Mouse (Mus musculus) bone marrow, adult 2 months (tissue): ENCODE measurements around the gene Ifi27. TPM values are rescaled to one million over a fixed set of nuclear protein-coding genes. Genes with fewer than 3 reads are reported as not detected.
"Not testable (repeated sequence)": the region's sequence is repeated elsewhere in the genome, so short reads cannot be mapped to it uniquely, and the experiment has no call there.

Experiments
- H3K27ac ChIP-seq: fragments of 200-500 bp; 2 replicates; pipeline ENCODE4 v1.5.1; 2012; ENCODE audit warnings: low read depth, mild to moderate bottlenecking, control low read depth, inconsistent platforms, low read length; ENCODE audit not compliant: control insufficient read depth, poor library complexity, insufficient read depth
- H3K4me1 ChIP-seq: fragments of 200-500 bp; 2 replicates; pipeline ENCODE4 v1.6.1; 2011; ENCODE audit warnings: low read length; ENCODE audit not compliant: control insufficient read depth, insufficient read depth
- H3K4me3 ChIP-seq: fragments of 200-500 bp; replicated peaks from 2 replicates; pipeline ENCODE3; 2011; ENCODE audit warnings: mild to moderate bottlenecking, low read depth, low read length, control low read depth; ENCODE audit not compliant: control insufficient read depth
- CTCF ChIP-seq: fragments of 200-500 bp; IDR thresholded peaks from 2 replicates; pipeline ENCODE4 v1.5.1; 2011; ENCODE audit warnings: low read length, control low read depth; ENCODE audit not compliant: control insufficient read depth, insufficient read depth
- POLR2A ChIP-seq: fragments of 200-500 bp; IDR thresholded peaks from 2 replicates; pipeline ENCODE4 v1.6.1; 2011; ENCODE audit warnings: low read depth, mild to moderate bottlenecking, control low read depth, low read length, borderline replicate concordance; ENCODE audit not compliant: control insufficient read depth
- WGBS: fragments of 180-500 bp; shearing (Covaris S2); methylation state at CpG from one replicate; pipeline ENCODE4 v1.1.7; 2018; 5-methylcytosine and 5-hydroxymethylcytosine counted together
- polyA plus RNA-seq: library from polyadenylated mRNA; stranded (reverse); fragments of >200 nt; gene quantifications from 2 replicates; pipeline ENCODE4 v1.2.4, GENCODE M21; 2011; ENCODE audit warnings: low replicate concordance; ENCODE audit not compliant: missing spikeins, insufficient read depth, insufficient read length

The Ifi27 gene
- polyA plus RNA-seq, 1 experiment: 211 TPM

DNA sequence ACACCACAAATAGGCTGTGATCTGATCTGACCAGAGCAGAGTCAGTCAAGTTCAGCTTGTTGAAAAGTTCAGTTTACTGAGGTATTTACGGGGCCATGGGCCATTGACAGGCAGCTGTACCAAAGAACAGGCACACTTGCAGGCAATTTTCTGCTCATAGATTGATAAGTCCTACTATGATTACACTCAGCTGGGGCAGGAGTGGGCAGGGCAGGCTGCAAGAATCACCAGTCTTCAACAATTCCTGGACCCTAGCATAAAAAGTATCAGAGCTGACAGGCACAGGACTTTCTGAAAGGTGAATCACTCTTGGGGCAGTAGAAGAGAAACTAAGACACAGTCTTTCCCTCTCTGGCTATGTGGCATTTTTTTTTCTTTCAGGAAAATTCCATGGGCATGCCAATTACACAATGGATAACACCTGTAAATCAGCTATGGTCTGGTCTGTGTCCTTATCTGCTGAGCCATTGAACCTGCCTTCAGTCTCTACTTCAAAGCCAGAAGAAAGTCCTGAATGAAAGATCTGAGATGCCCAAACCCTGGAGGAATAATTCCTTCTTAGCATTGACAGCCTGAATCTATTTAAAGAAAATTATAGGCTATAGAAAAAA lies 42.9 kb downstream of the Ifi27 start:
- no peaks in the 10 kb centered on the region for H3K4me1 ChIP-seq
- H3K4me3 ChIP-seq: no peak overlapping the region
- H3K27ac ChIP-seq: no peak overlapping the region
- TF ChIP-seq CTCF (no peak), POLR2A (no peak)
- 75% methylated on average over 1 of the region's 1 CpGs for WGBS

DNA sequence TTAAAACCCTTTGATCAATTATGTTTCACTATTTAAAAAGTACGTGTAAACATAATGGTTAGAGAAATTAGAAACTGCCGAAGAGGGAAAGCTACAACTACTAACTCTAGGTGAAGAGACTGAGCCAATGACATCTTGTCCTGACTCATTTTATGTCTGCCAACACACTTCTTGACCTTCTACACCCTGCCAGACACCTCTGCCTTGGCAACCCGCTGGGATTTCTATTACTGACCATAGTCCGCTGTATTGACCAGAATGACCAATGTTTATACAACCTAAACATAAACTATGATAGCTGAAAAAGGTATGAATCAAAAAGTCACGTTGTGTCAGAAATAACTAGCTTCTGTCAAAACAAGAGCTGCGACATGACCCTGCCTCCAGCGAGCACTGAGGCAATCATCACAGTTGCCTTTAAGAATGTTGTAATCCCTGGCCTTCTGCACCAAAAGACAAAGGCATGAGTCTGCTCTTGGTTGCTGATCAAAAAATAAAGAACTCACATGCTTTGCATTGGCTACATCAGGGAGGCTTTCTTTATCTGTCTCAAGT lies 43.5 kb downstream of the Ifi27 start:
- WGBS: 68% methylated on average over 7 of the region's 7 CpGs
- TF ChIP-seq POLR2A: no peak
- TF ChIP-seq CTCF: no peak
- Histone ChIP-seq H3K4me1 (no peaks in the 10 kb centered on the region), H3K27ac (no peak overlapping the region), H3K4me3 (no peak overlapping the region)

DNA sequence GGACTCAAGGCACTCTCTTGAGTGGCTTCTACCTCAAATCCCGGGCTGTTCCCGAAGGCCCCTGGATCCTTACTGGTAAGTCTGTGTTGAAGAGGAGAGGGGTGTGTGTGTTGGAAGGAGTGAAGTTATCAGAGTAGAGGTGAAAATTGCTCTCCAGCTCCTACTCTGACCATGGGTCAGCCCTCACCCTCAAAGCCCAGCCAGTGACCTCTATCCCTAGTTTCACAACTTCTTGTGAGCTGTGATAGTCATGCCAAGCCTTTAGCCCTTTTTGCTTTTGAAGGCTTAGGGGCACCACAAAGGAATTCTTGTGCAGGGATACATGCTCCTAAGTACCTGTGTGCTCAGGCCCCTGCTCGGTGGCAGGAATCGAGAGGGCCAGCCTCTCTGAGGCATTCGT lies 47.7 kb downstream of the Ifi27 start:
- WGBS: 72% methylated on average over 5 of the region's 5 CpGs
- Histone ChIP-seq H3K4me3 (no peak overlapping the region), H3K27ac (no peak overlapping the region), H3K4me1 (no peaks in the 10 kb centered on the region)
- TF ChIP-seq POLR2A (no peak), CTCF (no peak)

DNA sequence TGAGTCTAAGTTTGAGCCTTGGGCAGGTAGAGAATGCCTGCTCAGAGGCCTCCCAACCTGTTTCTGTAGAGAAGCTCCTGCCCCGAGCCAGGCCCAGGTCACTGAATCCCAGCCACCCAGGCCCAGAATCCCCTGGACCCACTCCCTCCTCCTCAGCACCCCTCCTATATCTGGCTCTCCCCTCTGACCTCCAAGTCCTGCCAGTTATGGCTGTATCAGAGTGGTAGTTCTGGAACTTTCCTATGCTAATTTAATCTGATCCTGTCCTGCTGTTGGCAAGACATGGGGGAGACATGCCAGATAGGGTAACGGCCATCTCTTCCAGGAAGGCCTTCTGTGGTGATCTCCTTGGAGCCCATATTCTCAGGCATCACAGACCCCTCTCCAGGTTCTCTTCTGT lies 48.8 kb downstream of the Ifi27 start:
- Histone ChIP-seq H3K4me3 (no peak overlapping the region), H3K27ac (no peak overlapping the region), H3K4me1 (no peaks in the 10 kb centered on the region)
- TF ChIP-seq CTCF (no peak), POLR2A (no peak)
- WGBS: 66% methylated on average over 2 of the region's 2 CpGs

DNA sequence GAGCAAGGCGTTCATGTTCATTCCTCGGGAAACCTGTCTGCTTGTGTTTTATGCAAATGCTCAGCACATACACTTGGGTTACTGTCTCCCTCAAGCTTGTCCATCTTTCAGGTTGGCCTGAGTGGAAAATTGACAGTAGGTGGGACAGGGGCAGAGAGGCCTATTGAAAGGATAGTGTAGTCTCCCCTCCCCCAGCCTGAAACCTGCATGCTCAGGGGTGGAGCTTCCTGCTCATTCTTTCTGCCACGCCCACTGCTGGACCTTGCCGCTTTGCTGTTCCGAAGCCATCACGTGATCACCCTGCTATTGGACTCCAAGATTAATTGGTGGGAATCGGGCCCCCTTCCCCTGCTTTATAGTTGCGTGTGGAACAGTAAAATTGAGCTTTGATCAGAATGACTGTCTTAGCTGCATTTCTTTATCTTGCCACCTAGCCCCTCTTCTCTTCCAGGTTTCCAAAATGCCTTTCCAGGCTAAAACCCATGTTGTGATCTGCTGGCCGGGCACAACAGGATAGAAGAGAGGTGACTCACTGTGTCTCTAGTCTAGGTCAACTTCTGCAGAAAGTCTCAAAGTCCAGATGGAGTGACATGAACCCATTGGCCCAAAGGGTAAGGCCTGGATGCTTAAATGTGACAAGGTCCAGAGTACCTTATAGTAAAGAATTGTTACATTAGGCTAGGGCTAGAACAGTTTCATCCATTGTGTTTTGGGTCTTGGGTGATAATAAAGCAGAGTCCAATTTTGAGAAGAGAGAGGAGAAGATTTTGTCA lies 50.4 kb downstream of the Ifi27 start:
- not testable (repeated sequence) for H3K27ac ChIP-seq, H3K4me3 ChIP-seq, H3K4me1 ChIP-seq
- 70% methylated on average over 9 of the region's 9 CpGs for WGBS

DNA sequence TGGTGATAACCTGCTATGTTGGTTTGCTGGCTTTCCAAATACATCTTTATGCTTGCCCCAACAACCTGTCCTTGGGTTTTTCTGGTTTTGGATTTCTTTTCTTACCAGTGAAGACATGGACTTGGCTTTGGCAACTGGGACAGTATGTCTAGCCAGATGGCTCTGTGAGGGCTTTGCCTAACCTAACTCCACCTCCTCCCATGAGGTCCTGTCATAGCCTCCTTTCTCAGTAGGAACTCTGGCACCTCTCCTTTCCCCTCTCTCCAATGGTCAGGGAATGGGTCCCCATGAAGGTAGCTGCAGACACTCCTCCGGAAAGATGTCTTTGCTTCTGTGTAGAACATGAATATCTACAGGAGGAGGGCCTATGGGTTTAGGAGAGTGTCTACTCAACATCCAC lies 52.7 kb downstream of the Ifi27 start:
- WGBS: 74% methylated on average over 1 of the region's 1 CpGs
- H3K4me3 ChIP-seq: no peak overlapping the region
- TF ChIP-seq CTCF (no peak), POLR2A (no peak)
- H3K27ac ChIP-seq: no peak overlapping the region
- no peaks in the 10 kb centered on the region for H3K4me1 ChIP-seq

DNA sequence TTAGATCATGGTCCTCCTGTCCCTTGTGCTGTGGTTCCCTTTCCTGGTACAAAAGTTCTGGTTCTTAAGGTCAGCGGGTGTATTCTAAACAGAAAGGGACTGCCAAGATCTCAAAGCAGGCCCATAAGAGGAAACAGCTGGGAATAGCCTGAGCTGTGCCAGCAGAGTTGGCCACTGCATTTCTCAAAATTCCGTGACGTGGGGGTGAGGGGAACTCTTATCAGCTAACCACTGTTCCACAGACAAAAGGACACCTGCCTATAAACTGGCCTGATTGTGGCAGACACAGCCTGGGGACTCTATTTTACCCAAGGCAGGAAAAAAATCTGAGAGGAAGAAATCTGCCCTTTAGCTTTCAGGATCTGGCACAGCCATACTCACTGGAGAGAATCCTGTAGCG lies 53.3 kb downstream of the Ifi27 start:
- WGBS: 24% methylated on average over 4 of the region's 4 CpGs
- Histone ChIP-seq H3K27ac (no peak overlapping the region), H3K4me3 (no peak overlapping the region), H3K4me1 (no peaks in the 10 kb centered on the region)
- TF ChIP-seq CTCF: no peak
- no peak for TF ChIP-seq POLR2A

DNA sequence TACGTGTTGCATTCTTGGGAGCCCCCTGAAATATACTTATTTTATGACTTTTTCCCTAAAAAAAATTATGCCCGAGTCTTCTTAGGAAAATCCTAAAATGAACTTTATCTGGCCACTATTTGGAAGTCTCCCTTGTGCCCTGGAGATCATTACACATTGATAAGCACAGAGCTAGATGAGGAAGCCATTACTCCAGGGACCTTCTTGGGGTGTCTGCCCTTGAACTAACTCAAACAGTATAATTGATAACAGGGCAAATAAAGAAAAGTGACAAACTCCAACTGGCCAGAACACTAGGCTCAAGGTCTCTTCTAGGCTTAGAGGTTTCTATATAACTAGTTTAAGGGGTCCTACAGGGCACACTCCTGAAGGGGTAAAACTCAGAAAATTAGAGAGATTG lies 53.7 kb downstream of the Ifi27 start:
- Histone ChIP-seq H3K27ac (no peak overlapping the region), H3K4me3 (no peak overlapping the region), H3K4me1 (no peaks in the 10 kb centered on the region)
- 56% methylated on average over 2 of the region's 2 CpGs for WGBS
- no peak for TF ChIP-seq CTCF
- no peak for TF ChIP-seq POLR2A

Other genes starting within 250 kb of the Ifi27 start
- gene Prima1, start 192.1 kb upstream of the Ifi27 start, polyA plus RNA-seq: not detected in 2 replicates
- not detected in 2 replicates for gene Fam181a, start 123.2 kb upstream of the Ifi27 start, polyA plus RNA-seq
- gene Asb2, start 78.2 kb upstream of the Ifi27 start, polyA plus RNA-seq: 2.8 TPM in 2 replicates
- gene Otub2, start 45.5 kb upstream of the Ifi27 start, polyA plus RNA-seq: 9.0 and 13.3 TPM in 2 replicates
- 0.99 TPM in 1 of 2 replicates, not detected in the other for gene 9330161L09Rik, start 26.4 kb upstream of the Ifi27 start, polyA plus RNA-seq
- gene Ddx24, start 8.4 kb upstream of the Ifi27 start, polyA plus RNA-seq: 23.2 and 40.5 TPM in 2 replicates
- 31.6 and 112 TPM in 2 replicates for gene Ifi27l2a, start 9.5 kb downstream of the Ifi27 start, polyA plus RNA-seq
- gene Ifi27l2b, start 23.0 kb downstream of the Ifi27 start, polyA plus RNA-seq: not detected in 2 replicates
- 0.62 TPM in 1 of 2 replicates, not detected in the other for gene Ppp4r4, start 98.1 kb downstream of the Ifi27 start, polyA plus RNA-seq
- gene Serpina10, start 197.2 kb downstream of the Ifi27 start, polyA plus RNA-seq: 0.82 and 0.97 TPM in 2 replicates
- gene Serpina6, start 223.0 kb downstream of the Ifi27 start, polyA plus RNA-seq: 1.2 TPM in 1 of 2 replicates, not detected in the other
- not detected in 2 replicates for gene Serpina16, start 241.9 kb downstream of the Ifi27 start, polyA plus RNA-seq